Mouse (Mus musculus) cerebellum, adult 9-11 months (tissue): ENCODE results near the gene Pnldc1.

Experiments used
- DNase-seq: peaks from one replicate; pipeline ENCODE4 v3.0.0; 2022

Gene Pnldc1

GRCm38 (mm10) chr17:12853821-12854220 lies 56.2 kb downstream of the Pnldc1 start:
- peak; percentile 47 for DNase-seq

GRCm38 (mm10) chr17:12851689-12852088 lies 58.3 kb downstream of the Pnldc1 start:
- no peak for DNase-seq

GRCm38 (mm10) chr17:12849778-12850382 lies 60.1 kb downstream of the Pnldc1 start:
- DNase-seq, result no peak

GRCm38 (mm10) chr17:12847736-12848135 lies 62.3 kb downstream of the Pnldc1 start:
- DNase-seq, result no peak

- DNase-seq, result no peak
Observed at GRCm38 (mm10) chr17:12846474-12846873, 63.6 kb downstream of the Pnldc1 start.

GRCm38 (mm10) chr17:12845862-12846261 lies 64.2 kb downstream of the Pnldc1 start:
- DNase-seq, result no peak

GRCm38 (mm10) chr17:12844540-12844939 lies 65.5 kb downstream of the Pnldc1 start:
- DNase-seq, result no peak

- DNase-seq, result no peak
Observed at GRCm38 (mm10) chr17:12843826-12844225, 66.2 kb downstream of the Pnldc1 start.

GRCm38 (mm10) chr17:12839475-12840267 lies 70.4 kb downstream of the Pnldc1 start:
- peak; percentile 69 for DNase-seq
